Comparison of ENCODE assay signal across 9 mouse cellular contexts in genomic region chr16:20746641-20747040, GRCm38 (mm10). TPM values are rescaled to one million over a fixed set of nuclear protein-coding genes. Genes with fewer than 3 reads are reported as not detected.
DNase-seq lines count a peak whose midpoint lies in the region.
"Had no signal": no experiment of that assay in that cellular context is flagged by ENCODE, and none has a peak within 500 bp of the region (broad histone marks: within the 10 kb centered on the region; RNA-seq: fewer than 3 reads in every experiment).

No protein-coding gene starts in this region.

- peak; percentile 83 to 89 for DNase-seq in cerebellum, postnatal 10 days
- no peak for DNase-seq in cerebellum, adult 18-20 months
- peak; percentile 70 for DNase-seq in 3134 (ENCODE audit: extremely low read depth, insufficient read length, low spot score)
- peak; percentile 25 to 49 for DNase-seq in frontal cortex, postnatal 25 days (ENCODE audit: low spot score in 2 of 2)
- DNase-seq in layer of hippocampus, postnatal 36 days: peak; percentile 65 to 75
- DNase-seq in ovary, postnatal 36 days (ENCODE audit: low spot score): peak; percentile 64
- no peak for DNase-seq in spleen, postnatal 4 days (ENCODE audit: low spot score in 2 of 2)
- no peak for DNase-seq in thymus, postnatal 14 days

RNA-seq across cellular contexts. Expression of gene Thpo, which starts 12.3 kb away (rescaled TPM):
- total RNA-seq in layer of hippocampus, postnatal 36 days (2021): 10 to 100 TPM; 14.1 to 15.8 TPM
- total RNA-seq: neutrophil, adult 5-6 weeks had no signal

RNA-seq across cellular contexts. Expression of gene Chrd, which starts 13.7 kb away (rescaled TPM):
- total RNA-seq in layer of hippocampus, postnatal 36 days (2021): 10 to 100 TPM; 86.1 to 88.4 TPM
- total RNA-seq: neutrophil, adult 5-6 weeks had no signal

RNA-seq across cellular contexts. Expression of gene Clcn2, which starts 29.1 kb away (rescaled TPM):
- 10 to 100 TPM; 66.0 to 71.3 TPM for total RNA-seq in layer of hippocampus, postnatal 36 days (2021)

RNA-seq across cellular contexts. Expression of gene Polr2h, which starts 29.2 kb away (rescaled TPM):
- total RNA-seq in layer of hippocampus, postnatal 36 days (2021): 10 to 100 TPM; 24.8 to 24.9 TPM

RNA-seq across cellular contexts. Expression of gene Fam131a, which starts 53.6 kb away (rescaled TPM):
- total RNA-seq in layer of hippocampus, postnatal 36 days (2021): 100 to 1,000 TPM; 415 to 465 TPM
- total RNA-seq: neutrophil, adult 5-6 weeks had no signal

Comparison
In these comparisons a context has a peak if more than half of its experiments do, and no peak if none do; other contexts are left out.
1. DNase-seq: peak in cerebellum, postnatal 10 days (2 of 2), 3134 (single experiment), frontal cortex, postnatal 25 days (2 of 2), layer of hippocampus, postnatal 36 days (2 of 2) and ovary, postnatal 36 days (single experiment); none in cerebellum, adult 18-20 months (0 of 2), spleen, postnatal 4 days (0 of 2) and thymus, postnatal 14 days (single experiment).